Mouse (Mus musculus) thymus, adult 2 months (tissue): Measurements from ENCODE around the gene Myo5a.

Experiments used
- CTCF ChIP-seq: fragments of 200-500 bp; IDR thresholded peaks from 2 replicates; pipeline ENCODE4 v1.5.1; 2012; ENCODE audit warnings: mild to moderate bottlenecking, control low read depth, low read length, moderate library complexity, borderline replicate concordance; ENCODE audit not compliant: control insufficient read depth, poor library complexity, insufficient read depth; ENCODE audit errors: extremely low read depth
- POLR2A ChIP-seq: fragments of 200-500 bp; IDR thresholded peaks from 2 replicates; pipeline ENCODE4 v1.6.1; 2012; ENCODE audit warnings: mild to moderate bottlenecking, low read length, control low read depth, moderate library complexity; ENCODE audit not compliant: control insufficient read depth, poor library complexity, insufficient read depth; ENCODE audit errors: extremely low read depth

DNA sequence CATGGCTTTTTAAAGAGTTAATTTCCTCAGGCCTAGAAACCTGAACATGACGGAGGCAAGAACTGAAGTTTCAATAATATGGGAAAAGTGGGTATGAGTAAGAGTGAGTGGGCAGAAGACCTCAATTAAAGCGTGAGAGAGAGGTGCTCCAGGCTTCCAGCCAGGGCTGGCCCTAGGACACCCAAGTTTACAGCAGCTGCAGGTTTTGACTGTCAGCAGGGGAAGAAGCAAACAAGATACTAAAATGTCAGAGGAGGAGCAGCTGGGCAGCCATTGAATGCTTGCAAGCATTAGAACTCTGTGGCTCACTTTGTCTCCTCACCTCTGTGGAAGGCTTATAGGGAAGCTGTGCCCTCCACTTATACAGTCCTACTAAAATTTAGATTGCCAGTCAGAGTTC is 17.0 kb downstream of the Myo5a start:
- no peak for TF ChIP-seq POLR2A
- TF ChIP-seq CTCF = no peak
